In genomic region chr1:51290634-51291033, GRCm38 (mm10) we compare ENCODE assay signal across 8 mouse cellular contexts. TPM values are rescaled to one million over a fixed set of nuclear protein-coding genes. Genes with fewer than 3 reads are reported as not detected.
A peak's percentile ranks its signal among the peaks of the same experiment; 100 is the strongest.
DNase-seq lines count a peak whose midpoint lies in the region; ATAC-seq lines count a peak whose summit lies in the region.

No protein-coding gene starts in this region.

- DNase-seq in left cerebral cortex, postnatal 4 days: peak; percentile 84
- no peak for DNase-seq in left cerebral cortex, adult 8-10 months (ENCODE audit: low spot score in 2 of 2)
- DNase-seq in heart, postnatal 36 days: peak; percentile 51 to 75
- no peak for DNase-seq in thymus, postnatal 14 days
- DNase-seq in spleen, postnatal 10 days (ENCODE audit: low spot score in 2 of 2): no peak
- DNase-seq in cerebellum, adult 8-10 months: no peak

- H3K36me3 ChIP-seq in embryonic facial prominence, embryonic 13.5 days: no peaks in the 10 kb centered on the region
- no peaks in the 10 kb centered on the region for H3K36me3 ChIP-seq in liver, embryonic 15.5 days (replicated peaks)

- no peak overlapping the region for H3K27ac ChIP-seq in embryonic facial prominence, embryonic 13.5 days
- no peak overlapping the region for H3K27ac ChIP-seq in liver, embryonic 15.5 days (replicated peaks)

- WGBS in embryonic facial prominence, embryonic 13.5 days: 78% methylated on average over 4 of the region's 4 CpGs
- WGBS in liver, embryonic 15.5 days (ENCODE audit: insufficient replicate concordance): 59% methylated on average over 4 of the region's 4 CpGs

- no peak for ATAC-seq in embryonic facial prominence, embryonic 13.5 days (ENCODE audit: insufficient number of reproducible peaks, insufficient read depth, low FRiP score, low TSS enrichment, low read depth)
- no peak for ATAC-seq in liver, embryonic 15.5 days (ENCODE audit: insufficient read depth)

- H3K9ac ChIP-seq in embryonic facial prominence, embryonic 13.5 days: no peak overlapping the region
- no peak overlapping the region for H3K9ac ChIP-seq in liver, embryonic 15.5 days

- H3K4me3 ChIP-seq in embryonic facial prominence, embryonic 13.5 days: no peak overlapping the region
- peak overlapping the region; percentile 34 for H3K4me3 ChIP-seq in liver, embryonic 15.5 days (replicated peaks)

- peaks cover 25% of the 10 kb centered on the region for H3K4me1 ChIP-seq in embryonic facial prominence, embryonic 13.5 days
- H3K4me1 ChIP-seq in liver, embryonic 15.5 days (replicated peaks): no peaks in the 10 kb centered on the region

- no peaks in the 10 kb centered on the region; the same call in 1 of the 2 replicates for H3K9me3 ChIP-seq in embryonic facial prominence, embryonic 13.5 days
- no peaks in the 10 kb centered on the region for H3K9me3 ChIP-seq in liver, embryonic 15.5 days (replicated peaks)

- intact Hi-C loops in left cerebral cortex, postnatal 4 days (cut with DNase I): no loop called here
- intact Hi-C loops in heart, postnatal 36 days (cut with DNase I): no loop called here

- H3K4me2 ChIP-seq in embryonic facial prominence, embryonic 13.5 days: peak overlapping the region; percentile 2; the same call in 1 of the 2 replicates
- H3K4me2 ChIP-seq in liver, embryonic 15.5 days: peak overlapping the region; percentile 43

- H3K27me3 ChIP-seq in embryonic facial prominence, embryonic 13.5 days: no peaks in the 10 kb centered on the region
- no peaks in the 10 kb centered on the region for H3K27me3 ChIP-seq in liver, embryonic 15.5 days

RNA-seq across cellular contexts. Expression of gene Cavin2, which starts 1.7 kb away (rescaled TPM):
- 1 to 10 TPM; 2.9 to 3.4 TPM for total RNA-seq in left cerebral cortex, postnatal 4 days (2021)
- 10 to 100 TPM in 1 of 4 experiments, 1 to 10 TPM in 3; 8.4 to 10.1 (median 9.5) TPM for total RNA-seq in left cerebral cortex, adult 8-10 months (2022)
- polyA plus RNA-seq in embryonic facial prominence, embryonic 13.5 days (2015; fragmentation: Nextera tagmentation; extraction: Ambion mirVana): 13.8 and 15.0 TPM in 2 replicates
- total RNA-seq in heart, postnatal 36 days (2021): 100 to 1,000 TPM; 143 to 146 TPM
- polyA plus RNA-seq in liver, embryonic 15.5 days (2015; fragmentation: Nextera tagmentation; extraction: Ambion mirVana): 22.8 and 23.2 TPM in 2 replicates

Comparison
In these comparisons a context has a peak if more than half of its experiments do, and no peak if none do; other contexts are left out.
1. DNase-seq: peak in left cerebral cortex, postnatal 4 days (single experiment) and heart, postnatal 36 days (2 of 2); none in left cerebral cortex, adult 8-10 months (0 of 2), thymus, postnatal 14 days (single experiment), spleen, postnatal 10 days (0 of 2) and cerebellum, adult 8-10 months (single experiment).
2. RNA of gene Cavin2, which starts 1.7 kb away (total RNA-seq): 143 to 146 TPM in heart, postnatal 36 days; 8.4 to 10.1 TPM in left cerebral cortex, adult 8-10 months and 2.9 to 3.4 TPM in left cerebral cortex, postnatal 4 days; every median in the first group is over 10 times any median in the second.